Mouse (Mus musculus) heart, postnatal 25 days (tissue): ENCODE results near the gene Arhgef26. TPM values are rescaled to one million over a fixed set of nuclear protein-coding genes. Genes with fewer than 3 reads are reported as not detected.

ENCODE experiments used
- DNase-seq: peaks from one replicate; pipeline ENCODE4 v3.0.0; 2022; ENCODE audit warnings: low spot score
- intact Hi-C: fragments of 180-260 bp; cut with DNase I; formaldehyde crosslinking; loops from one replicate; pipeline ENCODE4 v1.15.1; 2025
- total RNA-seq, 2 experiments: library from RNA; stranded (reverse); gene quantifications; 2 replicates each; pipeline ENCODE4 v1.2.3; 2021

The Arhgef26 gene
- total RNA-seq, 2 experiments from 2014 or later, result 2.4 to 2.7 TPM

DNA sequence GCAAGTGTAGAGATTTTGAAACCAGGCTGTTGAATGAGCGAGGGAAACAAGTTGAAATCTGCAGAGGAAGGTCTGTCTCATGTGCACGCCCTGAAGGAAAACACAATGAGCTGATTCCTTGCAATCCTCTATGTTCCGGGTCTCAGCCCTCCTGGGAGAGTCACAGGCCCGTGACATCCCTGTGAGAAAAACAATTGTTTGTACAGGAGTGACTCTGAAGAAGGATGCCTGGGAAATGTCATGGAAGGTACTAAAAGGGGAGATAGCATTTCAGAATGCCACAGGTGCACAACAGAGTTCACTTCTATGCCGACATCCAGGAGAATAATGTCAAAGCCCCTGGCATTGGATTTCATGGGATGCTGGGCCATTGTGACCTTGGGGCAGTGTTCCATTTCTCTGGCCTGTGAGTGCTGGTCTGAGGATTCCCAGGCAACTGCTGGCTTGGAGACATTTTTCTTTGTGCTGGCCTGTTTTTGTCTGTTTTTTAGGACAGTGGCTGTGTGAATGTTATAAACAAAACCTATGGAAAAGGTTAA lies 102.4 kb downstream of the Arhgef26 start:
- intact Hi-C loops, result no loop called here
- no peak for DNase-seq

DNA sequence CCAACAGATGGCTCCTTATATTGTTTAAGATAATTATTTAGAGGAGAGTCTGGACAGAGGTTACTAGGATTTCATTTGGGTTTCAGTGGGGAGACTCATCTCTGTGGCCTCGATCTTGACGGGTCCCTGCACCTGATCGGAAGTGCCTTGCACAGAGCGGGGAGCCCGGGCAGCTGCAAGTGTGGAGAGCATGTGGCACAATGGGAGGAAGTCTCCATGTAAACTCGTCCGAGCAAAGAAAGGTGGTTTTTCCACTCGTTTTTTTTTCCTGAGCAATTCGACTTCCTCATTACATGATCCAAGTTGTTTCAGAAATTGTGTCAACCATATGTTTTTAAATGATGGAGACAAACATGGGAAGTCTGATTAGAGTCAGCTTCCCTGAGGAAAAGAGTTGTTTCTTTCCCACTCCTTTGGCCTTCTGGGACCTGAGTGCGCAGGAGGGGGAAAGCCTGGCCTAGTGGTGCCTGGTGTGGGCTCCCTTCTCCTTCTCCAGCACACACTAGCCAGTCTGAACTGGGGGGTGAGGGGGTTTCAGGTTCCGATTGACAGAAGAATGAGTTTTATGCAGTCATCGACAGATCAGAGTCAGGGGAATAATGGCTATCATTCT lies 105.5 kb downstream of the Arhgef26 start:
- DNase-seq, result no peak
- intact Hi-C loops, result loop anchor here (2.0 kb wide), 1 partner anchor 71 kb away; no protein-coding TSS in a partner anchor

DNA sequence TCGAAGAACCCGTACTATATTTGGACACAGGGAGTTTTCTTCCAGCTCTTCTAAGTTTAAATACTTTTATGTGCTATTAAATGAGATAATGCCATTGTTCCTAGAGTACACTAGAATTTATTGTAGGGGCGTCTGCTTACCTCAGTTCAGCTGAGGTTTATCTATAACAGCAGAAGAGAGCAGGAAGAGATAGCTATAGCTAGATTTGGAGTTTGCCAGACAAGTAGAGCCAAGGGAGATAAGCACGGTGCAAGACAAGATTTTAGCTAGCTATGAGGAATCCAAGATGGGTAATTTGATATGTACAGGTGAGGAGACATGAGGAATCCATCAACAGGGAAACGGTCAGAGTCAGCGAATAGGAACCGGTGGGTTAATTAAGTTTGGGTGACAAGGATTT lies 108.1 kb downstream of the Arhgef26 start:
- no peak for DNase-seq
- intact Hi-C loops, result no loop called here

DNA sequence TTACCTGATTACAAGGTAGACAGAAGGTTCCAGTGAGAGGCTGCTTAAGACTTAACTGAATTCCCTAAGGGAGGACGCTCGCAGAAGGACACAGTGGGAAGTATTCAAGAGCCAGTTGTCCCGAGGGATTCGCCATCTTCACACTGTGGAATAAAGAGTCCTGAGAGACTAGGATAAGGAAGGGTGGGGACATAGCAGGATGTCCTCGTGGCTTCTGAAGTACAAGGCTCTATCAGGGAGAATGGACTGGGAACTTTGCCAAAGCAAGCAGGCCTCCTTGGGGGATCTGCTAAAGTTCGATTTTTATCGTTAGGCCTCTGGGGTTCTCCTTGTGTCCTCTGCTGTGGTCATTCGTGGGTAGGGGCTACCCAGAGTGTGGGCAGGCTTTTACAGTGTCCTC lies 109.0 kb downstream of the Arhgef26 start:
- DNase-seq, result peak; percentile 6
- intact Hi-C loops, result no loop called here

DNA sequence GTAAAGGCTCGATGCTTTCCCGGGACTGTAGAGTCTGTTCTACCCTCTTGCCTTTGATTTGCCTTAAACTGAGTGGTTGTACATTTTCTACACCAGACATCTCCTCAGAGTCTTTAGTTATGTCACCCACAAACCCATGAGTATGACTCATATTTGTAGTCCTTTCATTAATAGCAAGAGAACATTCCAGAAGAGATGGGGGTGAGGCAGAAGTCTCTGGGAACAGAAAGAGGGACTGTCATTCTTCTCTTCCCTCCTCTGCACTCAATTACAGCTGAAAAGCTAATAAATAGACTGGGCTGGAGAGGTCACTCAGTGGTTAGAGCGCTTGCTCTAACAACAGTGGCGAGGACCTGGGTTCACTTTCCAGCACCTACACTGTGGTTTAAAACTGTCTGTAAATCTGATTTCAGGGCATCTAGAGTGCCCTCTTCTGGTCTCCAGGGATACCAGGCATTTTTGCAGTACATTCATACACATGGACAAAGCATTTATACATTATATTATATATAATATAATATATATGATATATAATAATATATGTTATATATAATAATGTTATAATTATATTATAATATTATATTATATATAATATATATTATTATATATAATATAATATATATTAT lies 111.8 kb downstream of the Arhgef26 start:
- DNase-seq, result no peak
- intact Hi-C loops, result no loop called here

DNA sequence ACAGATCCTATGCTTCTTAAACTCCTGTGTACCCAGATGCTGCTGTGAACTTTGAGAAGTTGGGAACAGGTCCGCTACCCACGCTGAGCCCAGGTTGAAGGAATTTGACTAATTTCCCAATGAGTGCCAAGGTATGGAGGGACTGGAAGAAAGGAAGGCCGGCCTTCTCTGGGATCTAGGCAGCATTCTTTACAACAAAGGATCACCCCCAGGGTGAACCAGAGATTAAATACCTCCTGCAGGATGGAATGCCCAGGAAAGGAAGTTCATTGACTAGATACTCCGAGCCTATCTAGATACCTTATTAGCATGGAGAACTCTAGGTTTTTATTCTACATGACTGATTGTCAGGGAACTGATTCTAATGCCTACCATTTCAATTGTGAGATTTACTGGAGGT lies 114.8 kb downstream of the Arhgef26 start:
- DNase-seq, result no peak
- intact Hi-C loops, result no loop called here

DNA sequence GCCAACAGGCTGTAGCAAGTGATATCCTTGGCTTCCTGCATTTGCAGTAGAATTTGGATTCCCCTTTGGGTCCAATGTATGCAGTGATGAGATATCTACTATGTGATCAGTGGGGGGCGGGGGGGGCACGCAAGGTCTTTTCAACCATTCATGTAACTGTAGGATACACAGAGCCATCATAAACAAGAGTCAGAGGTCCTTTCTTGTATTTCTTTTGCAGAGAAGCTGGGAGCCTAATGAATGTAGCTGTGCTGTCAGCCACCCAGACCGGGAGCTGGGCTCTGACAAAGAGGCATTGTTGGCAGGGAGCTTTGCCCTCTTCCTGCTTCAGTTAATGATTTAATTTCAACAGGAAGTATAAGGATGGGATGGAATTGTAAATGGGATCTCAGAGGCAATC lies 116.0 kb downstream of the Arhgef26 start:
- intact Hi-C loops, result no loop called here
- no peak for DNase-seq

DNA sequence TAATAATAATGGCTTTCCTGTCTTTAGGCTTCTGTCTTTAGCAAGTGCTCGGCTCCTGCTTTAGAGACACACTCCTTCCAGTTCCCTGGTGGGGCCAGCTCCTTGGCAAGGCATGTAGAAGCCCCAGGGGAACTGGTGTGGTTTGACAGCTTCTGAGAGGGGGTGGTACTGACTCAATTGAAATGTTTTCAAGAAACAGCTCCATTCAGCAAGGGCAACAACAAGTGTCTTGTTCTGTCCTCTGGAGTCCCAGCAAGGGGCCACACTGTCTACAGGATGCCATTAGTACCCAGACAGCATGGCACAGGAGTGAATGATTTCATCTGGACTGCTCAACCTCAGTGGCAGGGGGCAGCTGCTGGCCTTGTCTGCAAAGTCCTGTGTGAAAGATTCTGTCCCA lies 117.7 kb downstream of the Arhgef26 start:
- no peak for DNase-seq
- intact Hi-C loops, result loop anchor here (5.0 kb wide), 2 partner anchors 239 to 1214 kb away; no protein-coding TSS in a partner anchor

DNA sequence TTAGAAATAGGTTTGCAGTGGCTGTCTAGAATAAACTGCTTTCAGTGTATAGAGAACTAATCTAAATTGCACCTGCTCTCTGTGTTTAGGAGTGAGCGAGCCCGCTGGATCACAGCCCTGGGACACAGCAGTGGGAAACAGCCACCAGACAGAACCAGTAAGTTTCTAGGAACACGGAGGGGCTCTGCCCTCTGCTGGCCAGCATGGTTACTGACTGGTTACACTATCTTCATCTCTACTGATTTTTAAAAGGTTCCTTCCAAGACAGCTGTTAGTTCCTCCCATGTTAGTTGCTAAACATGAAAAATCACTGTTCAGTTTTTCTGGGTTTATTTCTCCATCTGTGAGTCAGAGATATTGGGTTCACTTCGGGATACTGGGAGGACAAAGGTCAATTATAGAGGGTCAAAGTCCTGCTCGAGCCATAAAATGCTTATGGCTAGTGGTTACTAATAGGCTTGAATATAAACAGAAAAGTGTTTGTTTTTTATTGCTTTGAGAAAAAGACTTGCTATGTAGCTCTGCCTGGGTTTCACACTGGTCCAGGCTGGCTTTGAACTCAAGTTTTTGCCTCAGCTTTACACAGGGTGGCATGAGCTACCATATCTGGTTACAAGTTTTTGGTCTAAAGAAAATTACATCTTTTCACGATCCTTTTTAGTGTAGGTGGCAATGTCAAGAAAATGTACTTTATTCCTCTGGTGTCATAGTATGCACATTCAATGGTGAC lies 120.3 kb downstream of the Arhgef26 start:
- intact Hi-C loops, result loop anchor here (2.0 to 5.0 kb wide), 3 partner anchors 120 to 1216 kb away; partner anchors contain the start of gene Arhgef26
- peak; percentile 15 for DNase-seq

DNA sequence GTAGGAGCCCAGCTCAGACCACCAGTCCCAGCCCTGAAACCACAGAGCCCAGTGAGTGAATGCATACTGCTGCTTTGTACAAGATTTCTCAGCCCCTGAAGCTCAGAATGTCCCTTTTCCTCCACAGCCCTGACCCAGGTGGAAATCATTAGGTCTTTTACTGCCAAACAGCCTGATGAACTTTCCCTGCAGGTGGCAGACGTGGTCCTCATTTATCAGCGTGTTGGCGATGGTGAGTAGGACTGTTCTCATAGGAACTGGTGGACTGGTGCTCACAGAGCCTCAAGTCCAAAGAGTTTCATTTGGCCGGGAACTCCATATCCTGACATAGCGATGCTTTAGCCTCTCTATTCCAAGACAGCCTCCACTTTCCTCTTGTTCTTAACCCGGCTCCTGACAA lies 121.3 kb downstream of the Arhgef26 start:
- DNase-seq, result no peak
- intact Hi-C loops, result loop anchor here (2.0 to 5.0 kb wide), 3 partner anchors 121 to 1217 kb away; partner anchors contain the start of gene Arhgef26

DNA sequence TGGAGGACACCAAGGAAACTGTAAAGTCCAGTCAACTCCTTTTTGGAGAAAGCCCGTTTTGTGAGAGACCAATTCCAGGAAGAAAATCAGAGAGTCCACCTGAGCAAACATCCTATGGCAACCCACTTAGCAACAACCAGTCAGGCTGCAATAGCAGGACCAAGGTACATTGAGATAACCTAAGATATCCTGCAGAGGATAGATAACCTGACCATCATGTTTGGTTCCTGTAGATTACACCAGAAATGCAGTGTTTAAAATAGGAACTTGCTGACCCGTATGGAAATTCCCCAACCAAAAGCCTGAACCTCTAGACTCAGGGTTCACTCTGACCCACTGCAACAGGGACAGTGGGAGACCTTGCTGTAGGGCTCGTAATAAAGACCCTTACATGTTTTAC lies 126.1 kb downstream of the Arhgef26 start:
- intact Hi-C loops, result no loop called here
- no peak for DNase-seq

DNA sequence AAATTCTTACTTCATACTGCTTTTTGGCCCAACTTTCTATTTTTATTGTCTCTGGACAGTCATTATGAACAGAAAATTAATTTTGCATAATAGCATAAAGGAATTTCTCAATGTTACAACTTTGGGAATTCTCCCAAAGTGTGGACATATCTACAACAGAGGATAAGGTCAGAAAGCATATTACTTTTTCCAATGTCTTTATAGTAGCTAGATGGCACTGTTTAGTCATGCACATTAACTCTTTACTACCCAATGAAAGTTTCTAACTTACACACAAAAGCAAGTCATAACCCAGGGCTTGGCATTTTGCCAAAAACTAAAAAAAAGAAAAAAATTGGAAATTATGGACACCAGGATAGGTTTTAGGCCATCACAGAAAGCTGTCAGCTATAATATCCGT lies 132.0 kb downstream of the Arhgef26 start:
- DNase-seq, result no peak
- intact Hi-C loops, result no loop called here

DNA sequence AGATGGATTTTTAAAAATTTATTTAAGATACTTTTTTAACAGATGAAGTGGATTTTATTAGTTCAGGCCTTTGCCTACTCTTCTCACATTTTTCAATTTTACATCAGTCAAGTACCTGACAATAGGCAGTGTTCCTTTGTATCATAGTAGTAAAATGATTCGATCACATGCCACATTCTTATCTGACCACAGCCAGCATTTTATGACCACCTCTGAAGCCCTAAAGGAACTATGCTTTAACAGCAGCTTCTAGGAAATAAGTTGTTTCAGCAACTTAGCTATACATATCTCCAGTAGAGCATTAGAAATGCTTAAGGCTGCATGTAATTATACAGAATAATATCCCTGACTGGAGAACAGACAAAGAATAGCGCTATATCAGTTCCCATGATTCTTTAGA lies 146.2 kb downstream of the Arhgef26 start:
- DNase-seq, result no peak
- intact Hi-C loops, result no loop called here

DNA sequence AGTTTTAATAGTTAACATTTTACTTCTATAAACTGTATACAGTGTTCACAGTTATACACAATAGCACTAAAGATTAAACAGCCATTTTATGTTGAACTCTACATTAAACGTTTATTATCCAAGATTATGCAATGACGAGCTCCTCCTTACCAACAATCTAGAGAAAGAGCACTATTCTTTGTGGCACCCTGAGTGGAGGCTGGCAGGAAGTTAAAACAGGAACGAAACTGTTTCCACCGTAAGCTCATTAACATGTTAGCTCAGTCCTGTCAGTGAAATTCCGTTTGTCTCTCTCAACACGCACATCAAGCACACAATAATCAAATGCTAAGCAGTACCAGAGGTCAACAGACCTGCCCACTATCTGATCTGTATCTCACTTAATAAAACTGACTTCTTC lies 154.4 kb downstream of the Arhgef26 start:
- intact Hi-C loops, result no loop called here
- DNase-seq, result no peak

DNA sequence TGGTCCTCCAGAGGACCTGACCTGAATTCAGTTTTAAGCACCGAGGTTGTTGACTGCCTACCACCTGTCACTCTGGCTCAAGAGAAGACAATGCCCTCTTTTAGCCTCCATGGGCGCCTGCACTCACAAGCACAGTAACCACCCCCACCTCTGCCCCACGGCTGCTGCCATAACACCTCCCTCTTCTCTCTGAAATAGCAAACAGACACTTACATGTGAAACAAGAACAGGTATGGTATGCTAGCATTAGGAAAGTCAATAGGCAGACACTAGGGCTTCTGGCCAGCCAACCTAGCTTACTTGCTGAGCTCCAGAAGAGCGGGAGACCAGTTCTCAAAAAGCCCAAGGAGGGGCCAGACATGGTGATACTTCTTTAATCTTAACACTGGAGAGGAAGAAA lies 161.2 kb downstream of the Arhgef26 start:
- intact Hi-C loops, result no loop called here
- DNase-seq, result no peak

DNA sequence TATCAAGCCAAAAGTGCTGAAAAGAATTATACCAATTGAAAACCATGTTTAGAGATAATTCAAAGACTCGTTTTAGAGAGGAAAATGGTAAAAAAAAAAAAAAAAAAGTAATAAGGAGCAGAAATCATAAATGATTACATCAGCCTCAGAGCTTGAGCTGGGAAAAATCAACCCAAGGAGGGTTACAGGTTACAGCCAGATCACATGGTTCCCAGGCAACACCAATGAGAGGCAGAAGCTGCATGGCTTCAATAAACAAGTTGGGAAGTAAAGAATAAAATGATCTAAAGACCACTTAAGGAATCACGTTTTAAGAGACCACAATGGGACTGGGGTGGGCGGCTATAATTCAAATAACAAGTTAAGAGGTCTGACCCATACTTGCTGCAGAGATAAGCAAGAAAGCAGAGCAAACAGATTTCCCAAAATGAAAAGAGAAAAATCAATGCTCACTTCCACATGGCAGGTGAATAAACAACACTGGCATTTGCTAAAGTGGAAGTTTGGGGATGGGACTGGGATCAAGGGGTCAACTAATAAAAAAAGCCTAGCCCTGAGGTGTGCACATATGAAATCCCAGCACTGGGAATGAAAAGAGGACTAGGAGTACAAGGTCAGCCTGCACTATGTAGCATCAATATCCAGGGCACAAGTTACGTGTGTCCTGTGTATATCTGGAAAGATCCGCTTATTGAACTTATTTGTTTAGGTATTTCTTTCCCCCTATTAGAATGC lies 167.2 kb downstream of the Arhgef26 start:
- intact Hi-C loops, result loop anchor here (10.0 kb wide), 1 partner anchor 1141 kb away; the partner anchor contains the start of genes B430305J03Rik and Rap2b
- DNase-seq, result no peak

DNA sequence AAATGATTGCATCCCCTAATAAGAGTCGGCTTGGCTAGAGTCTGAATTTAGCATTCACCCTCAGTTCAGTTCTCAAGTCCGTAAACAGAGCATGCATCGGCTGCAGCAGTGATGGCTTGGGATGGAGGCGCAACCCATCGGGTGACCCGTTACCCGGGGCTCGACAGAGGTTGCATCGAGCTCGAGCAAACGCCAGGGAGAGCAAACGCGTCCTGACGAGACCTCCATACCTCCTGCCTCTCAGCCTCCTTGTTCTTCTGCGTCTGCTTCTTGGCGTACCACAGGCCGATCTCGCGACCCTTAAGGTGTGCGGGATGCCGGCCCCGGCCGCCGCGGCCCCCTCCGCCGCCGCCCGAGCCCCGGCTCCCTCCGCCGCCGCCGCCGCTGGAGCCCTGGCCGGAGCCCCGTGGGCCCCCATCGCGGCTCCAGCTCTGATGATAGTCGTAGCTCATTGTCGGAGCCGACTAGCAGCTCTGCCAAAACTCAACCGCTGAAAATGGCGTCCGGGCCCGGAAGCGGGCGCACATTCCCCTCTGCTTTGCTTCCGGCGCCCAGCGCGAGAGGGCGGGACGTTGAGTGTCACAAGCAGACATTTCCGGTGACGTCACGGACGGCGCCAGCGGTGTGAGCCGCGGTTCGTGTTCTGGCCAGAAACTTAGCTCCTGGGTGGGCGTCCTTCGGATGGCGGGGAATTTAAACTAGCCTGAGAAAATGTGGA lies 168.5 kb downstream of the Arhgef26 start, which contains the start of gene Dhx36:
TSS of gene Dhx36 (minus strand) at position 517 of the 718 bp plus-strand sequence.
- DNase-seq, result peak; percentile 91
- intact Hi-C loops, result loop anchor here (10.0 kb wide), 1 partner anchor 1142 kb away; the partner anchor contains the start of genes B430305J03Rik and Rap2b

DNA sequence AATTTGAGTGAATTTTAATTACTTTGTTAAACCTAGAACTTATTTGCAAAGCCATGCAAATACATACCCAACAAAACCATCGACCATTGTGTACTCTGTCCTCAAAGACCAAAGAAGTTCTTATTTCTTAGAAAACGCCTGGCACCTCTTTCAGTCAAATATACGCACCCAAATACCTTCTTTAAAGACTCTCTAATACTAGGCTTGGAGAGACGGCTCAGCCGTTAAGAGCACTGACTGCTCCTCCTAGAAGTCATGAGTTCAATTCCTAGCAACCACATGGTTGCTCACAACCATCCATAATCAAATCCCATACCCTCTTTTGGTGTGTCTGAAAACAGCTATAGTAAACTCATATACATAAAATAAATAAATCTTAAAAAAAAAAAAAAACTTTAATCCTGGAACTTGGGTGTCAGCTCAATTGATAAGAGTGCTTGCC lies 169.1 kb downstream of the Arhgef26 start:
- intact Hi-C loops, result loop anchor here (10.0 kb wide), 1 partner anchor 1142 kb away; the partner anchor contains the start of genes B430305J03Rik and Rap2b
- no peak for DNase-seq
